Mouse (Mus musculus) cerebellum, postnatal 10 days (tissue): ENCODE data around the gene Fgf18.

Experiments
- DNase-seq, 2 experiments: peaks; one replicate each; pipeline ENCODE4 v3.0.0; 2021; ENCODE audit warnings: mixed read lengths in 2 of 2

Fgf18 gene

GRCm38 (mm10) chr11:33110111-33110510 is 37.1 kb downstream of the Fgf18 start:
- DNase-seq = no peak

GRCm38 (mm10) chr11:33107540-33107939 is 39.7 kb downstream of the Fgf18 start:
- no peak for DNase-seq

- peak; percentile 83 to 88 for DNase-seq
Measured at GRCm38 (mm10) chr11:33104911-33105316, 42.3 kb downstream of the Fgf18 start.

- DNase-seq = peak; percentile 36 to 50
Measured at GRCm38 (mm10) chr11:33103291-33103943, 43.8 kb downstream of the Fgf18 start.

- DNase-seq = peak; percentile 41 to 55
Measured at GRCm38 (mm10) chr11:33100027-33100507, 47.1 kb downstream of the Fgf18 start.

- no peak for DNase-seq
Measured at GRCm38 (mm10) chr11:33099425-33099824, 47.8 kb downstream of the Fgf18 start.

GRCm38 (mm10) chr11:33098446-33098845 is 48.8 kb downstream of the Fgf18 start:
- no peak for DNase-seq

- DNase-seq = peak; percentile 73 to 78
Measured at GRCm38 (mm10) chr11:33097855-33098254, 49.3 kb downstream of the Fgf18 start.

GRCm38 (mm10) chr11:33089856-33090255 is 57.3 kb downstream of the Fgf18 start:
- peak; percentile 85 to 86 for DNase-seq

GRCm38 (mm10) chr11:33088181-33088580 is 59.0 kb downstream of the Fgf18 start:
- no peak for DNase-seq

GRCm38 (mm10) chr11:33086046-33086445 is 61.2 kb downstream of the Fgf18 start:
- no peak for DNase-seq

- DNase-seq = no peak
Measured at GRCm38 (mm10) chr11:33085514-33085913, 61.7 kb downstream of the Fgf18 start.

GRCm38 (mm10) chr11:33085054-33085453 is 62.1 kb downstream of the Fgf18 start:
- DNase-seq = no peak

GRCm38 (mm10) chr11:33084041-33084440 is 63.2 kb downstream of the Fgf18 start:
- no peak for DNase-seq

- DNase-seq = no peak
Measured at GRCm38 (mm10) chr11:33081175-33081574, 66.0 kb downstream of the Fgf18 start.

GRCm38 (mm10) chr11:33080046-33080808 is 67.0 kb downstream of the Fgf18 start:
- no peak for DNase-seq

- no peak for DNase-seq
Measured at GRCm38 (mm10) chr11:33079424-33079823, 67.8 kb downstream of the Fgf18 start.

- no peak for DNase-seq
Measured at GRCm38 (mm10) chr11:33078036-33078435, 69.2 kb downstream of the Fgf18 start.

- peak; percentile 73 to 80 for DNase-seq
Measured at GRCm38 (mm10) chr11:33075293-33075692, 71.9 kb downstream of the Fgf18 start.

GRCm38 (mm10) chr11:33074541-33074940 is 72.7 kb downstream of the Fgf18 start:
- peak; percentile 20 to 47 for DNase-seq

GRCm38 (mm10) chr11:33071358-33071922 is 75.8 kb downstream of the Fgf18 start:
- DNase-seq = no peak

GRCm38 (mm10) chr11:33070520-33070919 is 76.7 kb downstream of the Fgf18 start:
- peak; percentile 72 to 81 for DNase-seq
